In genomic region chr4:43742637-43743036, GRCm38 (mm10) we compare ENCODE assay signal across 27 mouse cellular contexts. TPM values are rescaled to one million over a fixed set of nuclear protein-coding genes. Genes with fewer than 3 reads are reported as not detected.
"Had no signal": no experiment of that assay in that cellular context is flagged by ENCODE, and none has a peak within 500 bp of the region (broad histone marks: within the 10 kb centered on the region; RNA-seq: fewer than 3 reads in every experiment).

No protein-coding gene starts in this region.

- H3K4me1 ChIP-seq: midbrain, embryonic 13.5 days had no signal

- H3K27ac ChIP-seq: kidney, postnatal 0 days; left cerebral cortex, adult 2 months; limb, embryonic 12.5 days; liver, embryonic 14.5 days; macrophage; midbrain, embryonic 13.5 days; stomach, postnatal 0 days had no signal

- H3K4me2 ChIP-seq: limb, embryonic 12.5 days; limb, embryonic 15.5 days; liver, embryonic 11.5 days; lung, embryonic 14.5 days; midbrain, embryonic 13.5 days had no signal

- H3K9me3 ChIP-seq: limb, embryonic 12.5 days; limb, embryonic 15.5 days; midbrain, embryonic 13.5 days had no signal

- H3K36me3 ChIP-seq: limb, embryonic 12.5 days; limb, embryonic 15.5 days; midbrain, embryonic 13.5 days had no signal

- H3K27me3 ChIP-seq: limb, embryonic 12.5 days; limb, embryonic 15.5 days; midbrain, embryonic 13.5 days had no signal

- H3K9ac ChIP-seq: limb, embryonic 12.5 days; limb, embryonic 15.5 days; liver, embryonic 14.5 days; liver, postnatal 0 days; lung, embryonic 14.5 days; midbrain, embryonic 13.5 days had no signal

- DNase-seq: layer of hippocampus, postnatal 36 days; left cerebral cortex, postnatal 4 days; liver, postnatal 0 days; lung, embryonic 14.5 days; right cerebral cortex, postnatal 4 days; thymus, adult 2 months; thymus, postnatal 14 days; thymus, postnatal 4 days had no signal

- H3K4me3 ChIP-seq: left cerebral cortex, adult 2 months; limb, embryonic 12.5 days; limb, embryonic 15.5 days; midbrain, embryonic 13.5 days had no signal

RNA-seq across cellular contexts. Expression of gene Spaar, which starts 12.8 kb away (rescaled TPM):
- total RNA-seq: megakaryocyte, adult 5-6 weeks; midbrain, postnatal 0 days had no signal
- polyA plus RNA-seq: liver, embryonic 11.5 days; macrophage; midbrain, embryonic 13.5 days; neural tube, embryonic 11.5 days; neural tube, embryonic 14.5 days had no signal

RNA-seq across cellular contexts. Expression of gene Hrct1, which starts 15.6 kb away (rescaled TPM):
- total RNA-seq: megakaryocyte, adult 5-6 weeks had no signal
- polyA plus RNA-seq: macrophage; neural tube, embryonic 11.5 days had no signal

RNA-seq across cellular contexts. Expression of gene Olfr159, which starts 28.2 kb away (rescaled TPM):
- total RNA-seq: layer of hippocampus, adult 8-10 months; layer of hippocampus, postnatal 10 days; layer of hippocampus, postnatal 36 days; left cerebral cortex, adult 2 months; left cerebral cortex, postnatal 10 days; left cerebral cortex, postnatal 4 days; megakaryocyte, adult 5-6 weeks; midbrain, postnatal 0 days had no signal
- polyA plus RNA-seq: kidney, embryonic 14.5 days; kidney, postnatal 0 days; limb, embryonic 12.5 days; limb, embryonic 15.5 days; liver, embryonic 11.5 days; liver, embryonic 14.5 days; liver, postnatal 0 days; lung, embryonic 14.5 days; lung, postnatal 0 days; macrophage; midbrain, embryonic 13.5 days; midbrain, postnatal 0 days; neural tube, embryonic 11.5 days; neural tube, embryonic 14.5 days; stomach, embryonic 14.5 days; stomach, postnatal 0 days; thymus, adult 2 months had no signal

RNA-seq across cellular contexts. Expression of gene Olfr71, which starts 32.6 kb away (rescaled TPM):
- total RNA-seq: layer of hippocampus, adult 8-10 months; layer of hippocampus, postnatal 10 days; layer of hippocampus, postnatal 36 days; left cerebral cortex, adult 2 months; left cerebral cortex, postnatal 10 days; left cerebral cortex, postnatal 4 days; megakaryocyte, adult 5-6 weeks; midbrain, postnatal 0 days had no signal
- polyA plus RNA-seq: kidney, embryonic 14.5 days; kidney, postnatal 0 days; limb, embryonic 12.5 days; limb, embryonic 15.5 days; liver, embryonic 11.5 days; liver, embryonic 14.5 days; liver, postnatal 0 days; lung, embryonic 14.5 days; macrophage; midbrain, postnatal 0 days; neural tube, embryonic 11.5 days; neural tube, embryonic 14.5 days; stomach, postnatal 0 days; thymus, adult 2 months had no signal

RNA-seq across cellular contexts. Expression of gene Olfr70, which starts 42.0 kb away (rescaled TPM):
- total RNA-seq: layer of hippocampus, adult 8-10 months; layer of hippocampus, postnatal 10 days; layer of hippocampus, postnatal 36 days; left cerebral cortex, adult 2 months; left cerebral cortex, postnatal 10 days; left cerebral cortex, postnatal 4 days; megakaryocyte, adult 5-6 weeks; midbrain, postnatal 0 days had no signal
- polyA plus RNA-seq: kidney, embryonic 14.5 days; kidney, postnatal 0 days; limb, embryonic 15.5 days; liver, embryonic 11.5 days; liver, embryonic 14.5 days; liver, postnatal 0 days; lung, embryonic 14.5 days; lung, postnatal 0 days; macrophage; midbrain, embryonic 13.5 days; midbrain, postnatal 0 days; neural tube, embryonic 11.5 days; neural tube, embryonic 14.5 days; stomach, embryonic 14.5 days; stomach, postnatal 0 days; thymus, adult 2 months had no signal
